Mouse (Mus musculus) kidney, adult 18-20 months (tissue): ENCODE measurements around the gene Rhbdd2.
A peak's percentile ranks its signal among the peaks of the same experiment; 100 is the strongest.

Experiments used
- DNase-seq: peaks from one replicate; pipeline ENCODE4 v3.0.0; 2021

Rhbdd2 gene

GRCm38 (mm10) chr5:135682942-135683570, 50.6 kb downstream of the Rhbdd2 start:
- DNase-seq: no peak

- peak; percentile 33 for DNase-seq
Observed at GRCm38 (mm10) chr5:135690401-135690800, 58.0 kb downstream of the Rhbdd2 start.

GRCm38 (mm10) chr5:135691266-135691665, 58.8 kb downstream of the Rhbdd2 start:
- no peak for DNase-seq

- peak; percentile 78 for DNase-seq
Observed at GRCm38 (mm10) chr5:135693281-135693853, 60.9 kb downstream of the Rhbdd2 start.

GRCm38 (mm10) chr5:135695277-135695721, 62.9 kb downstream of the Rhbdd2 start:
- DNase-seq: no peak
